Mouse (Mus musculus) thymus, postnatal 10 days (tissue): ENCODE results near the gene 1810024B03Rik.
"Not testable (repeated sequence)": the region's sequence is repeated elsewhere in the genome, so short reads cannot be mapped to it uniquely, and the experiment has no call there.

ENCODE experiments used
- DNase-seq, 2 experiments: peaks; one replicate each; pipeline ENCODE4 v3.0.0; 2021; ENCODE audit warnings: low spot score in 2 of 2

1810024B03Rik gene

GRCm38 (mm10) chr2:127207547-127208451 is at the start of gene 1810024B03Rik, which contains the start of gene Snrnp200:
1810024B03Rik (minus strand) TSS chr2:127208280.
Snrnp200 (plus strand) TSS chr2:127208386.
- peak; percentile 91 to 93 for DNase-seq

- DNase-seq, result no peak
Measured at GRCm38 (mm10) chr2:127255294-127255693, 47.2 kb upstream of the 1810024B03Rik start.

- DNase-seq, result no peak
Measured at GRCm38 (mm10) chr2:127254604-127255134, 46.6 kb upstream of the 1810024B03Rik start.

- no peak for DNase-seq
Measured at GRCm38 (mm10) chr2:127252787-127253186, 44.7 kb upstream of the 1810024B03Rik start.

GRCm38 (mm10) chr2:127251880-127252527 is 43.9 kb upstream of the 1810024B03Rik start:
- DNase-seq, result no peak

- no peak for DNase-seq
Measured at GRCm38 (mm10) chr2:127251457-127251856, 43.4 kb upstream of the 1810024B03Rik start.

GRCm38 (mm10) chr2:127250291-127251008 is 42.4 kb upstream of the 1810024B03Rik start:
- no peak for DNase-seq

GRCm38 (mm10) chr2:127248334-127249004 is 40.4 kb upstream of the 1810024B03Rik start:
- peak; percentile 45 to 49 for DNase-seq

GRCm38 (mm10) chr2:127247592-127248333 is 39.7 kb upstream of the 1810024B03Rik start, which contains the start of the genes Ciao1 and Tmem127:
Ciao1 (minus strand) TSS chr2:127247816.
Tmem127 (plus strand) TSS chr2:127247908.
- peak; percentile 95 to 96 for DNase-seq

- no peak for DNase-seq
Measured at GRCm38 (mm10) chr2:127240065-127240464, 32.0 kb upstream of the 1810024B03Rik start.

GRCm38 (mm10) chr2:127237897-127238610 is 30.0 kb upstream of the 1810024B03Rik start:
- DNase-seq, result no peak

- no peak for DNase-seq
Measured at GRCm38 (mm10) chr2:127225261-127225660, 17.2 kb upstream of the 1810024B03Rik start.

- DNase-seq, result no peak
Measured at GRCm38 (mm10) chr2:127217746-127218145, 9.7 kb upstream of the 1810024B03Rik start.

GRCm38 (mm10) chr2:127210701-127211100 is 2.6 kb upstream of the 1810024B03Rik start:
- no peak for DNase-seq

GRCm38 (mm10) chr2:127208452-127208769 is 331 bp upstream of the 1810024B03Rik start:
- DNase-seq, result no peak

- no peak for DNase-seq
Measured at GRCm38 (mm10) chr2:127206916-127207315, 1.2 kb downstream of the 1810024B03Rik start.

- not testable (repeated sequence) for DNase-seq
Measured at GRCm38 (mm10) chr2:127205936-127206335, 2.1 kb downstream of the 1810024B03Rik start.

GRCm38 (mm10) chr2:127204932-127205331 is 3.1 kb downstream of the 1810024B03Rik start:
- DNase-seq, result peak; percentile 11 to 64

GRCm38 (mm10) chr2:127189574-127189973 is 18.5 kb downstream of the 1810024B03Rik start:
- no peak for DNase-seq
